8 mouse cellular contexts compared by ENCODE assay signal in genomic region chr3:122509534-122510239, GRCm38 (mm10).
DNase-seq lines count a peak whose midpoint lies in the region; ATAC-seq and TF ChIP-seq lines count a peak whose summit lies in the region.

No protein-coding gene starts in this region.

- no peaks in the 10 kb centered on the region for H3K27me3 ChIP-seq in heart, embryonic 16.5 days (ENCODE audit: control insufficient read depth, insufficient read depth, low read length)
- no peaks in the 10 kb centered on the region for H3K27me3 ChIP-seq in liver, adult 2 months (ENCODE audit: control insufficient read depth, insufficient read depth, low read length)
- no peaks in the 10 kb centered on the region for H3K27me3 ChIP-seq in forebrain, embryonic 15.5 days

- H3K4me2 ChIP-seq in heart, embryonic 16.5 days (ENCODE audit: low read depth, low read length): no peak overlapping the region
- H3K4me2 ChIP-seq in forebrain, embryonic 15.5 days (replicated peaks): no peak overlapping the region

- peaks cover 5% of the 10 kb centered on the region; the same call in 1 of the 2 replicates for H3K79me2 ChIP-seq in liver, adult 2 months (ENCODE audit: control insufficient read depth, insufficient read depth, low read length)

- peaks cover 18% of the 10 kb centered on the region for H3K4me1 ChIP-seq in heart, embryonic 16.5 days (ENCODE audit: control insufficient read depth, insufficient read depth, low read length)
- H3K4me1 ChIP-seq in liver, adult 2 months (ENCODE audit: control insufficient read depth, insufficient read depth, low read length): peaks cover 32% of the 10 kb centered on the region
- peaks cover 8% of the 10 kb centered on the region for H3K4me1 ChIP-seq in forebrain, embryonic 15.5 days

- H3K27ac ChIP-seq in heart, embryonic 16.5 days (ENCODE audit: low read length): peak overlapping the region; percentile 41; the same call in 1 of the 2 replicates
- H3K27ac ChIP-seq in liver, adult 2 months (replicated peaks; ENCODE audit: insufficient read depth, low read depth, low read length): peak overlapping the region; percentile 71
- no peak overlapping the region for H3K27ac ChIP-seq in forebrain, embryonic 15.5 days (replicated peaks)

- 0 out of 2 replicates have a peak, but pooled peaks have one; percentile 16 for ATAC-seq in heart, embryonic 16.5 days (replicated peaks; ENCODE audit: extremely low read depth, insufficient read depth, low FRiP score)
- no peak for ATAC-seq in forebrain, embryonic 15.5 days (replicated peaks)

- H3K4me3 ChIP-seq in heart, embryonic 16.5 days (ENCODE audit: low read length): no peak overlapping the region
- H3K4me3 ChIP-seq in liver, adult 2 months (ENCODE audit: insufficient read depth, low read depth, low read length): 0 out of 2 replicates have a peak overlapping the region, but pooled peaks have one; percentile 2
- H3K4me3 ChIP-seq in forebrain, embryonic 15.5 days: no peak overlapping the region

- no peak overlapping the region for H3K9ac ChIP-seq in heart, embryonic 16.5 days (ENCODE audit: low read length)
- no peak overlapping the region; the same call in 1 of the 2 replicates for H3K9ac ChIP-seq in liver, adult 2 months (ENCODE audit: low read depth, low read length)
- H3K9ac ChIP-seq in forebrain, embryonic 15.5 days (replicated peaks): no peak overlapping the region

- no peak for TF ChIP-seq CTCF in liver, adult 2 months (IDR thresholded peaks at IDR 0.05; ENCODE audit: low read depth, low read length)

- DNase-seq in urinary bladder, postnatal 25 days (ENCODE audit: low spot score): peak; percentile 37
- no peak for DNase-seq in urinary bladder, postnatal 4 days (ENCODE audit: low spot score in 2 of 2)
- DNase-seq in liver, adult 2 months (ENCODE audit: extremely low read depth, low read depth, low spot score): peak; percentile 95
- peak; percentile 26 for DNase-seq in testis, postnatal 14 days (ENCODE audit: low spot score)
- DNase-seq in embryo, embryonic 10.5 days (ENCODE audit: low spot score): no peak
- no peak for DNase-seq in left cerebral cortex, adult 9 months (ENCODE audit: low spot score in 2 of 2)

- no peaks in the 10 kb centered on the region for H3K36me3 ChIP-seq in heart, embryonic 16.5 days (ENCODE audit: control insufficient read depth, insufficient read depth)
- peaks cover 5% of the 10 kb centered on the region; the same call in 1 of the 2 replicates for H3K36me3 ChIP-seq in liver, adult 2 months (ENCODE audit: control insufficient read depth, insufficient read depth, low read length)
- H3K36me3 ChIP-seq in forebrain, embryonic 15.5 days: no peaks in the 10 kb centered on the region

- TF ChIP-seq POLR2A in liver, adult 2 months (IDR thresholded peaks at IDR 0.05; ENCODE audit: extremely low read depth, insufficient read depth, low read length): no peak

- H3K9me3 ChIP-seq in heart, embryonic 16.5 days (replicated peaks; ENCODE audit: control insufficient read depth, low read length): no peaks in the 10 kb centered on the region
- no peaks in the 10 kb centered on the region for H3K9me3 ChIP-seq in forebrain, embryonic 15.5 days

- 52% methylated on average over 11 of the region's 11 CpGs for WGBS in heart, embryonic 16.5 days
- WGBS in liver, adult 2 months: 25% methylated on average over 11 of the region's 11 CpGs
- WGBS in forebrain, embryonic 15.5 days: 79% methylated on average over 11 of the region's 11 CpGs

Comparison
In these comparisons a context has a peak if more than half of its experiments do, and no peak if none do; other contexts are left out.
1. DNase-seq: peak in urinary bladder, postnatal 25 days (single experiment), liver, adult 2 months (single experiment) and testis, postnatal 14 days (single experiment); none in urinary bladder, postnatal 4 days (0 of 2), embryo, embryonic 10.5 days (single experiment) and left cerebral cortex, adult 9 months (0 of 2).